Mouse (Mus musculus): ENCODE measurements around the gene Mst1r.

The Mst1r gene

GRCm38 (mm10) chr9:107906252-107906966 lies at the start of gene Mst1r:
Gene Mst1r (plus strand): TSS chr9:107906873.
- DNase-seq: peak; percentile 52

- DNase-seq: no peak
These were observed 48.3 kb upstream of the Mst1r start for GRCm38 (mm10) chr9:107858343-107858742.

- DNase-seq: no peak
These were observed 42.2 kb upstream of the Mst1r start for GRCm38 (mm10) chr9:107864493-107864892.

GRCm38 (mm10) chr9:107866081-107866480 lies 40.6 kb upstream of the Mst1r start:
- no peak for DNase-seq

GRCm38 (mm10) chr9:107872350-107873098 lies 34.1 kb upstream of the Mst1r start:
- DNase-seq: peak; percentile 98

GRCm38 (mm10) chr9:107873137-107873536 lies 33.5 kb upstream of the Mst1r start, which contains the start of gene Rbm6:
Gene Rbm6 (minus strand): TSS chr9:107873237.
- DNase-seq: no peak

- no peak for DNase-seq
These were observed 26.3 kb upstream of the Mst1r start for GRCm38 (mm10) chr9:107880411-107880810.

GRCm38 (mm10) chr9:107887804-107888266 lies 18.8 kb upstream of the Mst1r start, which contains the start of gene Mon1a:
Gene Mon1a (plus strand): TSS chr9:107888151.
- peak; percentile 90 for DNase-seq

- DNase-seq: no peak
These were observed 18.3 kb upstream of the Mst1r start for GRCm38 (mm10) chr9:107888267-107888850.

- DNase-seq: no peak
These were observed 16.4 kb upstream of the Mst1r start for GRCm38 (mm10) chr9:107890260-107890659.

GRCm38 (mm10) chr9:107891023-107891422 lies 15.7 kb upstream of the Mst1r start:
- no peak for DNase-seq

GRCm38 (mm10) chr9:107898563-107898962 lies 8.1 kb upstream of the Mst1r start:
- DNase-seq: no peak

GRCm38 (mm10) chr9:107899855-107900254 lies 6.8 kb upstream of the Mst1r start:
- DNase-seq: no peak

GRCm38 (mm10) chr9:107900840-107901626 lies 5.6 kb upstream of the Mst1r start:
- DNase-seq: peak; percentile 88

- DNase-seq: no peak
These were observed 5.1 kb upstream of the Mst1r start for GRCm38 (mm10) chr9:107901627-107901914.

- DNase-seq: peak; percentile 92
These were observed 1.9 kb upstream of the Mst1r start for GRCm38 (mm10) chr9:107904726-107905125.

GRCm38 (mm10) chr9:107906967-107907800 lies 511 bp downstream of the Mst1r start:
- DNase-seq: no peak

- no peak for DNase-seq
These were observed 1.1 kb downstream of the Mst1r start for GRCm38 (mm10) chr9:107907801-107908120.

- no peak for DNase-seq
These were observed 1.9 kb downstream of the Mst1r start for GRCm38 (mm10) chr9:107908410-107909158.

GRCm38 (mm10) chr9:107910025-107910769 lies 3.5 kb downstream of the Mst1r start:
- DNase-seq: no peak
